Mouse (Mus musculus) yolk sac, embryonic 10.5 days (tissue): ENCODE results near the gene Pou2f2.
A peak's percentile ranks its signal among the peaks of the same experiment; 100 is the strongest.

Source experiments
- DNase-seq: peaks from one replicate; pipeline ENCODE4 v3.0.0-alpha.2; 2017; ENCODE audit warnings: low spot score

Gene Pou2f2

GRCm38 (mm10) chr7:25145896-25146295 is 33.6 kb downstream of the Pou2f2 start:
- peak; percentile 24 for DNase-seq

DNA sequence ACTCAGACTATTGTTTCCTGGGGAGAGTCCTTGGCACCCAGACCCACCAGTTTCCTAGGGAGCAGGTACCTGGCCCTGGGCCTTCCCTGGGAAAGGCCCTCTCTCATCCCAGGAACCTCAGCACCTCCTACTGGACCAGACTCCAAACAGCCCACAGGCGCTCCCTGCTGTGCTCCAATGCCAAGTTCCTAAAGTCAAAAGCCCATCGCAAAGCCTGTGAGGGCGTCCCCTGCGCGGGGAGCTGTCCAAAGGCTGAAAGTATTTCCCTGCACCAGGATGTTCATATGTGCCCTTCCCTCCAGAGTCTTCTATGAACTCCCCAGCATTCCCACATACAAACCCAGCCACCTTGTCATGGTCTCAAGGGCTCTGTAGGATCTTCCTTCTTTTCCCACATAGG is 37.8 kb downstream of the Pou2f2 start:
- peak; percentile 52 for DNase-seq

GRCm38 (mm10) chr7:25137553-25137952 is 42.0 kb downstream of the Pou2f2 start:
- DNase-seq: no peak

GRCm38 (mm10) chr7:25133092-25134049 is 46.2 kb downstream of the Pou2f2 start:
- DNase-seq: peak; percentile 50

DNA sequence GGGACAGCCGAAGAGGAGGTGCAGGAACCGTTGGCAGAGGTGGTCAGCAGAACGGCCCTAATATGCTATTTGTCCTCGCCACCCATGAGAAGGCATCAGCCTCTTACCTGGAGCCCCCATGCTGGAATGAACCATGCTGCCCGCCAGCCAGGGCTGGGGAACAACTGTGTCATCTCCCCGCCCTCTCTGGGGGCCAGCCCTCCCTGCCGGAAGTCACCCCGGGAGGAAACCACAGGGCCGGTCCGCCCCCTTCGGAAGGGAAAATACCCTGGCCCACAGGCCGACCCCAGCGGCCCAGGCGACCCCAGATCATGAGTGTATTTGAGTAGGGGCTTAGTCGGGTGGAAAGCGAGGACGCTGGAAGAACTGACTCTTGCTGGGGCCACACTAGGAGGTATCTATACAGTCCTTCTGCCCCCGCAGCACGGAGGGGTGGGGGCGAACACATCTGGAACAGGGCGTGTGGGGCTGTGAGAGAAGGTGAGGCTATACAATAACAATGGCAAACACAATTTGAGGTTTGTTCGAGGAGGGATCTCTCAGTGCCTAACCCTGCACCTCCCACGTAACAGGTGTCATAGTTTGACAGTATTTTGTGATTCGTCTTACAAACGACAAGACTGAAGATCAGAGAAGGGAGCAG is 47.1 kb downstream of the Pou2f2 start:
- DNase-seq: no peak

- DNase-seq: no peak
Measured at GRCm38 (mm10) chr7:25131247-25131646, 48.3 kb downstream of the Pou2f2 start.

DNA sequence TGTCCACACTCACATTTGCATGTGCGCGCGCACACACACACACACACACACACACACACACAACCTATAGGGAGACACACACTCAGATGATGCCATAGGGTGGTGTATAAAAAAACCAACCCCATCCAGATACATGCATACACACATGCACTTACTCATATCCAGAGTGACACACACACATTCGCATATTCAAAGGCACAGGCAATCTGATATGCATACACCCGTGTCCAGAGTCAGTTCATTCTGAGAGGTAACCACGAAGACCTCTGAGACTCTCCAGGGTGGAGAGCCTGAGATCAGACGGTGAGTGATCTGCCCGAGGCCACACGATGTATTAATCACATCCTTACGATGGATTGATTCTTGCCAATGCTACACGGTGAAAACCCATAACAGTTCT is 49.0 kb downstream of the Pou2f2 start:
- DNase-seq: no peak

DNA sequence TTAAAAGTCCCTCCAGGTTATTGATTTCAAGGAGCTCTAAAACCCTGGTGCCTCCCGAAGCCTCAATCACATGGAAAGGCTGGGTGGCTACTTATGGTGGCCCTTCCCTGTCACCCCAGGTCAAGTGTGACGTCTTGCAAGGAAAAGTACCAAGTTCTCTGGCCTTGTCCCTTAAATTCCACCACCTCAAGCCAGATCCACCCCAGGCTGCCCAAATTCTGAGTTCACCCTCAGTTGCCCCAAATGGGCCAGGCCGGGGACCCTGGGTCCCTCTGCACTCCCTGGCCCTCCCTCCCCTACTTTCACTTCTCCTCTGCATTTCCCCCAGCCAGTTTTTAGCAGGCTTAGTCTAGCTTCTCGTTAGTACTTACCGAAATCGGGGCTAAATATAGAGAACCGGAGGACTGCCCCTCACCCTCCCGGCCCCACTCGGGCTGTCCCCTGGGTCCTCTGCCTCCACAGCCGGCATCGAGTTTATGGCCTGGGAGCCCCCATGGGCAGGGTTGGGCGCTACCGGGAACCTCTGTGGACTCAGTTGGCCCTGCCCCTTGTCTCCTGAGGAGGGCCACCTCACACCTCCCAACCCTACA is 50.0 kb downstream of the Pou2f2 start:
- no peak for DNase-seq

GRCm38 (mm10) chr7:25127971-25128370 is 51.6 kb downstream of the Pou2f2 start:
- DNase-seq: no peak

DNA sequence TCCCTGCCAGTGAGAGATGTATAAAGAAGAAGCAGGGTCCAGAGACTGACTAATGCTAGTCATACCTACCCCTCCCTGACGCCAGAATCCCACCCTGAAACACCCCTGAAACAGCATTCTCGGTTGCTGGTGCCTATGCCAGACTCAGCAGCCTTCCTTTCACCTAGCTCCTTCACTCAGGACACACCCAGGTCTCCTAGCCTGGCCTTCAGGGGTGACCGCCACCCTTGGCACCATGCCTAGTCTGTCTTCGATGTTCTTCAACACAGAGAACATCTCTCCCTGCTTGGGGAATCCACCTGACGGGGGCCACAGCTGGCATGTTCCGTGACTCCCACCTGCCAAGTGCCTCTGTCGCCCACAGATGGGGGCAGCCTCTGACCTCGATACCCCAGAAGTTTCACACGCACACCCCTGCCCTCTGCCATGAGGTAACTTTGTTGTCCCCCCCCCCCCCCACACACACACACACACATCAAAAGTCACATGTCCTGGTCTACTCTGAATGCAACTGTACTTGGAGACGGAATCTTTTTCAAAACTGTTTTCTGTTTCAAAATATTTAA is 53.7 kb downstream of the Pou2f2 start:
- DNase-seq: no peak

- DNase-seq: no peak
Measured at GRCm38 (mm10) chr7:25121240-25121786, 58.2 kb downstream of the Pou2f2 start.

DNA sequence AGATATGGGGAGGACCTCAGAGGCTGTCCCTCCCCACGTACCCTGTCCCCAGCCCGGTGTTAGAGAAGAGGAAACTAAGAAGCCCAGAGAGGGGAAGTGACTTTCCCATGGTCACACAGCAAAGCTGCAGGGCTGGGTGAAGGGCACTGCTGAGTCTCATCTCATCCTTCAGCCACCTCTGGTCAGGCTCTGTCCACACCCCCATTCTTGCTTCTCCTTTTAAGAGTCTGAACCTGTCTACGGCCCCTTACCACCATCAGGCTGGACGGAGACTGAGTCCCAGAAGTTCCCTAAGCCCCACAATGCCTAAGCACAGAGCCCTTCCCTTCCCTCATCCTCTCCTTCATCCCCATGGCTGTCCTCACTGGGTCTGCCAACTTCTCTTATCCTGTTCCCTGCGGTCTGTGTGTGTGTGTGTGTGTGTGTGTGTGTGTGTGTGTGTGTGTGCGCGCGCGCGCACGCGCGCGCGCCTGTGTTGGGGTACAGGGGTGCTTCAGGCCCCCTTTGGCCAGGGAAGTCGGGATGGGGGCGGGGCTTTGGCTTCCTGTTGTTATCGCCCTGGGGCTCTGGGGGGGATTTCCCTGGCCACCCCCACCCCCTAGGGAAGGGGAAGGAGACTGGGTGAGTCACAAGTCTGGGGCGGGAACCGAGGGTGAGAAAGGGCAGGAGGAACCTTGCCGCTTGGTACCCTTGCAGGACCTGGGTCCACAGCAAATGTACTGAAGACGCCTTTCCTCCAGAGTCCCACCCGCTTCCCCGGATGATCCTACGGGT is 59.3 kb downstream of the Pou2f2 start:
- no peak for DNase-seq

DNA sequence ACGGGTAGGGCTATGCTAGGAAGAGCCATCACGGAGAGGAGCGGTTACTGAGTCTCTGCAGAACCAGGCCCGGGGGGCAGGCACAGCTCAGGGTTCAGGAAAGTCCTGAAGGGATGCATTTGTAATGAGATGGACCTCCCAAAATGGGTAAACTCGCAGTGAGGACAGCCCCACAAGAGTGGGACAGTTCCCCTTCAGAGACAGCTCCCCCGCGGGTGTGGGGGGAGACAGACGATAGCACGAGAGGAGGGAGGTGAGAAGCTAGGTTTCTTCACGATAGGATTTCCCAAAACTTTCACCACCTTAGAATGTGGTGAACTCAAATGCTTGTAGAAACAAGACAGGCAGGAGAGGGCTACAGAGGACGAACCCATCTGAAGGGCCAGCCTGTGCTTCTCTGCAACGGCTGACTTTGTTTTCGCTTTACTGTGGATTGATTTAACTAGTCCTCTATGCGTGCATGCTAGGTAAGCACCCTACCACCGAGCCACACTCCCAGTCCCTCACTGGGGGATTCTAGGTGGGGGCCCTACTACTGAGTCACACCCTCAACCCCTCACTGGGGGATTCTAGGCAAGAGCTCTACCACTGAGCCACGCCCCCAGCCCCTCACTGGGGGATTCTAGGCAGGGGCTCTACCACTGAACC is 66.4 kb downstream of the Pou2f2 start:
- DNase-seq: no peak

GRCm38 (mm10) chr7:25112178-25112955 is 67.2 kb downstream of the Pou2f2 start:
- DNase-seq: no peak

GRCm38 (mm10) chr7:25110336-25110735 is 69.2 kb downstream of the Pou2f2 start:
- DNase-seq: no peak

- DNase-seq: no peak
Measured at GRCm38 (mm10) chr7:25109355-25109754, 70.2 kb downstream of the Pou2f2 start.

DNA sequence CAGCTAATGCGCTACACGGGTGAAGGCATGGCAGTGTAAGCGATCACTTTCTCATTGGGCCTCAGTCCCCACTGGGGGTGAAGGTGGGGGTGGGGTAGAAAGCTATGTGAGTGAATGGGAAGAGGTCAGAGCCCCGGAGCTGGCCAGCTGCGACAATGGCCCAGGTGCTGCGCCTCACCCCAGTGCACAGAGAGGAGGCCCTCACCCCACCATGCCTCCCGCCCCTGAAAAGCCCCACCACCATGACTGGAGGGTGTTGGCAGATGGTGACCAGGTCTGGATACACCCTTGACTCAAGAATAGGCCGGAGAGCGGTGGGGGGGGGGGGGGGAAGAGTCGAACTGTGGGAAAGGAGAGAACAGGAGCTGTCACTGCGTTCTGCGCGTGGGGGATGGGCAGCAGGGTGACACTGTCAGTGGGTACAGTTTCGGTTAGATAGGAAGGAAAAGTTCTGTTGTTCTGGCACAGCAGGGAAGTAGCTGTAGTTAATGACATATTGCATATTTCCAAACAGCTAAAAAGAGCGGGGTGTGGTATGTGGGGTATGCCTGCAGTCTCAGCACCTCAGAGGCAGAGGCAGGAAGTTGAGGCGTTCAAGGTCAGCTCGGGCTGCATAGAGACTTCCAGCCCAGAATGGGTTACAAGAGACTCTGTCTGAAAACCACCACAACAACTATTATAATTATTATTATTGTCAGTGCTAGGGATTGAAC is 72.6 kb downstream of the Pou2f2 start:
- DNase-seq: no peak

DNA sequence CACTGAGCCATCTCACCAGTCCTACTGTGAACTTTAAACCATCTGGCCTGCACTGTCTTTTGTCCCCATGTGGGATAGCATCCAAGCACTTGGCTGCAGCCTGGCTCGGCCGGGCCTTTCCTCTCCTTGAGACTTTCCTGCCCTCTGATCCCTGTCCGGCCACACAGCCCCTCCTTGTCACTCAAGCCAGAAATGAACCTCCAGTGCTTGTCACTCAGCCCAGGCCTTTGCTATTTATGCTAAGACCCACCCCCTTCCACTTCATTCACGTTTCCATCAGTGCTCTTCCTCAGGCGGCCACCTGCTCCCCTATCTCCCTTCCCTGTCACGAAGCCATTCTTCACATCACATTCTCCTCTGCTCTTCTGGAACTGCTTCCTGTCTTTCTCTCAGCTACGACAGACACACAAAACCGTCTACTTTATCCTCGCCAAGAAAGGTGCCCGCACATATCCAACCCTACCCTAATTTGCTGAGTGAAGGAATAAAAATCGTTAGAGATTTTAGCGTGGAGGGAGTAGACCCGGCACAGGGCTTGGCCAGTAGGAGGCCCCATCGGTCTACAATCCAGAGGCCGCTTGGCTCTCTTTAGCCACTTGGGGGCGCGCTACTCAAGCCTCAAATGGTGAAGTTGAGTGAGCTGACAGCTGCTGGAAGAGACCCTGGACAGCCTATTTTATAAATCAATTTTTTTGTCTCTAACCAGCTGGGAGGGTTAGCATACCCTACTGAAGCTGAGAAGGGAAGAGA is 73.9 kb downstream of the Pou2f2 start:
- DNase-seq: no peak

GRCm38 (mm10) chr7:25099581-25099980 is 79.9 kb downstream of the Pou2f2 start:
- no peak for DNase-seq
